Mouse (Mus musculus) ES-Bruce4 (cell line): ENCODE measurements around the gene Apba3.

Source experiments
- CTCF ChIP-seq: IDR thresholded peaks from one replicate; pipeline ENCODE4 v1.8.1; 2011; ENCODE audit warnings: low read depth, low read length
- EP300 ChIP-seq: IDR thresholded peaks from 2 replicates; pipeline ENCODE4 v1.6.1; 2011; ENCODE audit warnings: low read depth, low read length; ENCODE audit not compliant: insufficient read depth

- TF ChIP-seq EP300 (no peak), CTCF (no peak)
These were observed 52.0 kb downstream of the Apba3 start for GRCm38 (mm10) chr10:81318589-81319329.
